Mouse (Mus musculus): ENCODE results near the gene Sh2d2a. TPM values are rescaled to one million over a fixed set of nuclear protein-coding genes. Genes with fewer than 3 reads are reported as not detected.

Sh2d2a gene
- total and polyA plus RNA-seq, 3 experiments: 23.2 to 66.8 (median 39.2) TPM

GRCm38 (mm10) chr3:87854795-87855568, 8.4 kb downstream of the Sh2d2a start:
- Histone ChIP-seq H3K27me3 (replicated peaks) (no peaks in the 10 kb centered on the region), H3K9ac (ENCODE audit: insufficient read depth, low read depth) (no peak overlapping the region), H3K9me3 (replicated peaks; ENCODE audit: low read length) (no peaks in the 10 kb centered on the region), H3K79me2 (replicated peaks; ENCODE audit: control insufficient read depth, extremely low read depth, insufficient read depth, poor library complexity, severe bottlenecking) (no peaks in the 10 kb centered on the region), H3K27ac (ENCODE audit: insufficient read depth, low read depth) (no peak overlapping the region), H3K4me3 (replicated peaks in 1 of 3; ENCODE audit: low read depth in 2 of 3, low read length in 2 of 3, poor library complexity in 1 of 3) (no peak overlapping the region), H3K4me1 (ENCODE audit: control insufficient read depth in 1 of 2, insufficient read depth in 2 of 2) (peaks cover 2 to 28% of the 10 kb centered on the region in 2 experiments; a peak in 3 of 4 replicates), H3K4me2 (ENCODE audit: insufficient read depth, low read depth, poor library complexity, severe bottlenecking) (no peak overlapping the region), H3K36me3 (replicated peaks in 1 of 2; ENCODE audit: control insufficient read depth in 1 of 2, insufficient read depth in 1 of 2, low read length in 1 of 2) (peaks cover 65 to 99% of the 10 kb centered on the region in 2 experiments)
- TF ChIP-seq MAZ (IDR thresholded peaks at IDR 0.05; ENCODE audit: low read depth, low read length) (no peak), MXI1 (IDR thresholded peaks at IDR 0.05; ENCODE audit: low read depth, low read length) (no peak), RAD21 (IDR thresholded peaks at IDR 0.05; ENCODE audit: low read depth, low read length) (no peak)
- dilution Hi-C loops (cut with MboI; ENCODE audit: extremely low pct_ligation_motif_present, extremely low pct_unique_long_range_greater_than_20kb, low sequenced_read_pairs) (no loop called here), in situ Hi-C loops (cut with MboI; ENCODE audit: low pct_ligation_motif_present, low pct_unique_long_range_greater_than_20kb, low sequenced_read_pairs) (loop anchor here (5.0 kb wide), 1 partner anchor 38 kb away; no protein-coding TSS in a partner anchor)
- DNase-seq (ENCODE audit: extremely low read depth): no peak

GRCm38 (mm10) chr3:87855936-87856335, 9.4 kb downstream of the Sh2d2a start:
- dilution Hi-C loops (cut with MboI; ENCODE audit: extremely low pct_ligation_motif_present, extremely low pct_unique_long_range_greater_than_20kb, low sequenced_read_pairs): no loop called here
- in situ Hi-C loops (cut with MboI; ENCODE audit: low pct_ligation_motif_present, low pct_unique_long_range_greater_than_20kb, low sequenced_read_pairs): loop anchor here (5.0 kb wide), 1 partner anchor 39 kb away; no protein-coding TSS in a partner anchor
- Histone ChIP-seq H3K9ac (ENCODE audit: insufficient read depth, low read depth) (no peak overlapping the region), H3K36me3 (replicated peaks in 1 of 2; ENCODE audit: control insufficient read depth in 1 of 2, insufficient read depth in 1 of 2, low read length in 1 of 2) (peaks cover 66 to 99% of the 10 kb centered on the region in 2 experiments), H3K27me3 (replicated peaks) (no peaks in the 10 kb centered on the region), H3K4me2 (ENCODE audit: insufficient read depth, low read depth, poor library complexity, severe bottlenecking) (no peak overlapping the region), H3K27ac (ENCODE audit: insufficient read depth, low read depth) (no peak overlapping the region), H3K4me3 (replicated peaks in 1 of 3; ENCODE audit: low read depth in 2 of 3, low read length in 2 of 3, poor library complexity in 1 of 3) (no peak overlapping the region), H3K79me2 (replicated peaks; ENCODE audit: control insufficient read depth, extremely low read depth, insufficient read depth, poor library complexity, severe bottlenecking) (no peaks in the 10 kb centered on the region), H3K4me1 (ENCODE audit: control insufficient read depth in 1 of 2, insufficient read depth in 2 of 2) (peaks cover 0 to 19% of the 10 kb centered on the region in 2 experiments; a peak in 2 of 4 replicates), H3K9me3 (replicated peaks; ENCODE audit: low read length) (no peaks in the 10 kb centered on the region)
- no peak for TF ChIP-seq SIN3A (IDR thresholded peaks at IDR 0.05; ENCODE audit: low read length)
- TF ChIP-seq UBTF (IDR thresholded peaks at IDR 0.05; ENCODE audit: low read depth, low read length): no peak
- TF ChIP-seq CTCF (conservative IDR thresholded peaks at IDR 0.05 in 1 of 2, IDR thresholded peaks at IDR 0.05 in 1 of 2; ENCODE audit: low read depth in 2 of 2, low read length in 2 of 2): no peak
- TF ChIP-seq GABPA (IDR thresholded peaks at IDR 0.05; ENCODE audit: insufficient replicate concordance, low read depth, low read length): no peak
- TF ChIP-seq KAT2A (IDR thresholded peaks at IDR 0.05; ENCODE audit: insufficient replicate concordance, low read length): no peak
- TF ChIP-seq EP300 (IDR thresholded peaks at IDR 0.05; ENCODE audit: low read length): no peak
- no peak for TF ChIP-seq USF1 (IDR thresholded peaks at IDR 0.05; ENCODE audit: low read depth, low read length)
- no peak for TF ChIP-seq MAX (IDR thresholded peaks at IDR 0.05; ENCODE audit: low read length)
- TF ChIP-seq JUND (conservative IDR thresholded peaks at IDR 0.05; ENCODE audit: low read depth, low read length): no peak
- no peak for TF ChIP-seq BHLHE40 (IDR thresholded peaks at IDR 0.05; ENCODE audit: low read depth, low read length)
- no peak for TF ChIP-seq TCF12 (IDR thresholded peaks at IDR 0.05; ENCODE audit: low read depth, low read length)
- no peak for TF ChIP-seq POLR2AphosphoS2 (IDR thresholded peaks at IDR 0.05; ENCODE audit: low read depth, low read length)
- no peak for TF ChIP-seq ZKSCAN1 (IDR thresholded peaks at IDR 0.05; ENCODE audit: borderline replicate concordance, low read depth, low read length)
- no peak for TF ChIP-seq MEF2A (IDR thresholded peaks at IDR 0.05; ENCODE audit: borderline replicate concordance, low read depth, low read length)
- no peak for TF ChIP-seq ZC3H11A (IDR thresholded peaks at IDR 0.05; ENCODE audit: low read depth, low read length)
- DNase-seq (ENCODE audit: extremely low read depth): no peak

All from CH12.LX (cell line).